Mouse (Mus musculus) G1E-ER4 (cell line): ENCODE data around the gene Gjb5. TPM values are rescaled to one million over a fixed set of nuclear protein-coding genes. Genes with fewer than 3 reads are reported as not detected.

ENCODE experiments used
- GATA1 ChIP-seq: IDR thresholded peaks from one replicate; pipeline ENCODE4 v1.8.0; 2012; ENCODE audit warnings: low read length, inconsistent platforms
- polyA plus RNA-seq: library from polyadenylated mRNA; stranded (reverse); fragments of >175 nt; gene quantifications from 2 replicates; pipeline ENCODE4 v1.2.3, GENCODE M21; 2012

The Gjb5 gene
- polyA plus RNA-seq, 1 experiment = not detected

- no peak for TF ChIP-seq GATA1
Observed at GRCm38 (mm10) chr4:127328378-127328777, 29.6 kb downstream of the Gjb5 start.

GRCm38 (mm10) chr4:127327749-127328148 is 30.2 kb downstream of the Gjb5 start:
- no peak for TF ChIP-seq GATA1

GRCm38 (mm10) chr4:127327258-127327657 is 30.7 kb downstream of the Gjb5 start:
- TF ChIP-seq GATA1 = no peak

GRCm38 (mm10) chr4:127325276-127325675 is 32.7 kb downstream of the Gjb5 start:
- no peak for TF ChIP-seq GATA1

- no peak for TF ChIP-seq GATA1
Observed at GRCm38 (mm10) chr4:127324759-127325158, 33.2 kb downstream of the Gjb5 start.

- no peak for TF ChIP-seq GATA1
Observed at GRCm38 (mm10) chr4:127324296-127324695, 33.7 kb downstream of the Gjb5 start.

- no peak for TF ChIP-seq GATA1
Observed at GRCm38 (mm10) chr4:127323651-127324050, 34.3 kb downstream of the Gjb5 start.

GRCm38 (mm10) chr4:127319613-127320012 is 38.4 kb downstream of the Gjb5 start:
- TF ChIP-seq GATA1 = no peak

GRCm38 (mm10) chr4:127317143-127317542 is 40.8 kb downstream of the Gjb5 start:
- no peak for TF ChIP-seq GATA1

GRCm38 (mm10) chr4:127315753-127316152 is 42.2 kb downstream of the Gjb5 start:
- no peak for TF ChIP-seq GATA1

- no peak for TF ChIP-seq GATA1
Observed at GRCm38 (mm10) chr4:127314585-127314984, 43.4 kb downstream of the Gjb5 start.

- no peak for TF ChIP-seq GATA1
Observed at GRCm38 (mm10) chr4:127313861-127314260, 44.1 kb downstream of the Gjb5 start, which contains the start of gene Gja4. Gja4 (minus strand) TSS chr4:127314039.

- TF ChIP-seq GATA1 = no peak
Observed at GRCm38 (mm10) chr4:127312349-127312748, 45.6 kb downstream of the Gjb5 start.

GRCm38 (mm10) chr4:127311561-127311960 is 46.4 kb downstream of the Gjb5 start:
- no peak for TF ChIP-seq GATA1

GRCm38 (mm10) chr4:127306915-127307314 is 51.1 kb downstream of the Gjb5 start:
- no peak for TF ChIP-seq GATA1

Other genes starting within 250 kb of the Gjb5 start
- 0.27 and 0.61 TPM in 2 replicates for gene Tmem35b, start 234.5 kb downstream of the Gjb5 start, polyA plus RNA-seq
- gene Dlgap3, start 189.0 kb downstream of the Gjb5 start, polyA plus RNA-seq = 0.02 TPM in 1 of 2 replicates, not detected in the other
- 38.5 and 42.4 TPM in 2 replicates for gene Smim12, start 114.4 kb downstream of the Gjb5 start, polyA plus RNA-seq
- gene Gja4, start 44.1 kb downstream of the Gjb5 start, polyA plus RNA-seq = not detected in 2 replicates
- not detected in 2 replicates for gene Gjb3, start 27.3 kb downstream of the Gjb5 start, polyA plus RNA-seq
- gene Gjb4, start 4.1 kb downstream of the Gjb5 start, polyA plus RNA-seq = not detected in 2 replicates